Mouse (Mus musculus) ES-Bruce4 (cell line): ENCODE results near the gene Fap. TPM values are rescaled to one million over a fixed set of nuclear protein-coding genes. Genes with fewer than 3 reads are reported as not detected.

Experiments
- H3K27ac ChIP-seq: 2 replicates; pipeline ENCODE4 v1.5.1; 2012; ENCODE audit warnings: low read length, inconsistent platforms; ENCODE audit not compliant: insufficient read depth
- H3K27me3 ChIP-seq: 2 replicates; pipeline ENCODE4 v1.6.1; 2012; ENCODE audit warnings: mild to moderate bottlenecking, low read length, inconsistent platforms; ENCODE audit not compliant: control insufficient read depth, poor library complexity, insufficient read depth, severe bottlenecking
- H3K36me3 ChIP-seq: 2 replicates; pipeline ENCODE4 v1.6.1; 2012; ENCODE audit warnings: inconsistent platforms, mild to moderate bottlenecking, low read length, moderate library complexity; ENCODE audit not compliant: control insufficient read depth, poor library complexity, insufficient read depth, severe bottlenecking
- H3K4me1 ChIP-seq: one replicate; pipeline ENCODE4 v1.8.1; 2011; ENCODE audit warnings: low read length; ENCODE audit not compliant: control insufficient read depth, insufficient read depth
- H3K4me3 ChIP-seq: 2 replicates; pipeline ENCODE4 v1.5.1; 2011; ENCODE audit warnings: low read depth, mild to moderate bottlenecking, low read length
- H3K9ac ChIP-seq: 2 replicates; pipeline ENCODE4 v1.6.1; 2012; ENCODE audit warnings: low read depth, mild to moderate bottlenecking, inconsistent platforms; ENCODE audit not compliant: poor library complexity, severe bottlenecking
- H3K9me3 ChIP-seq: replicated peaks from 2 replicates; pipeline ENCODE4 v1.6.1; 2012; ENCODE audit warnings: mild to moderate bottlenecking, low read length, inconsistent platforms; ENCODE audit not compliant: control insufficient read depth, poor library complexity, insufficient read depth, severe bottlenecking
- CTCF ChIP-seq: IDR thresholded peaks from one replicate; pipeline ENCODE4 v1.8.1; 2011; ENCODE audit warnings: low read depth, low read length
- EP300 ChIP-seq: IDR thresholded peaks from 2 replicates; pipeline ENCODE4 v1.6.1; 2011; ENCODE audit warnings: low read depth, low read length; ENCODE audit not compliant: insufficient read depth
- POLR2A ChIP-seq: IDR thresholded peaks from one replicate; pipeline ENCODE4 v1.8.1; 2011; ENCODE audit warnings: low read length; ENCODE audit not compliant: insufficient read depth
- polyA plus RNA-seq: library from polyadenylated mRNA; stranded (reverse); fragments of >200 nt; gene quantifications from 2 replicates; pipeline ENCODE4 v1.2.4, GENCODE M21; 2011; ENCODE audit warnings: low read depth; ENCODE audit not compliant: missing spikeins, insufficient read depth, insufficient read length

Gene Fap
- polyA plus RNA-seq, 1 experiment = 1.3 TPM

DNA sequence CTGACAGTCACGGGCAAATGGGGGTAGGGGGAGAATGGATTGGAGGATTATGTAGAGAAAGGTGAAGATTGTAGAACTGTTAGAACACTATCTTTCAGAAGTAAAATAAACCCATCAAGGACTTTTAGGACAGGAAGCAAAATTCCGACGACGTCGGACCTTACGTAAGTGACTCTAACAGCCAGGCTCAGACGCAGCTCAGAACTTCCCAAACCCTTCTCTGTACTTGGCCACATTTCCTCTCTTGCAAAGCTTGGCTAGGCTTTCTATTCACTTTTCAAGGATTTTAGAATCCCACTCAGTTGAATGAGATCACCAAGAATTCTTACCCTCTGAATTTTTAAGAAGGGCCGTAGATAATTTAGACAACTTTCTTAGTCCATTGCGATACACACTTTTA, 17.5 kb downstream of the Fap start:
- H3K36me3 ChIP-seq = no peaks in the 10 kb centered on the region
- no peak overlapping the region for H3K27ac ChIP-seq
- H3K4me3 ChIP-seq = no peak overlapping the region
- no peaks in the 10 kb centered on the region for H3K4me1 ChIP-seq
- no peaks in the 10 kb centered on the region for H3K27me3 ChIP-seq
- H3K9me3 ChIP-seq = no peaks in the 10 kb centered on the region
- H3K9ac ChIP-seq = no peak overlapping the region
- no peak for TF ChIP-seq EP300
- no peak for TF ChIP-seq POLR2A
- TF ChIP-seq CTCF = no peak

DNA sequence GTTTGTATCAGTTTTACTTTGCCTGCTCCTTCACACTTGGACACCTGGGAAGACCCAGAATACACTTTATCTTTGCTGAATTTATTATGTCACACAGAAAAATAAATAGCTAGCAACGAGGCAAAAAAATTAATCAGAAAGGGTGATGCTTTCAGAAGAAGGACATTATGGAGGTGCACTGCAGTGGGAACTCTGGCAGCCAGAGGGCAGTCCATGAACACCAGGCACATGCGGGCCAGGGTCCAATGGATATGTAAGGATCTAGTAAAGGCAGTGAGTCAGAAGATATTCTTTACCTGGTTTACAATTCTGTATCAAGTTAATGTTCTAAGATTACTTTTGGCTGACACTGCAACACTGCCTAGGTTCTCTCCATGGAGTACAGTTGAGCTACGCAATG, 24.2 kb downstream of the Fap start:
- H3K4me3 ChIP-seq = no peak overlapping the region
- H3K4me1 ChIP-seq = no peaks in the 10 kb centered on the region
- no peaks in the 10 kb centered on the region for H3K27me3 ChIP-seq
- no peaks in the 10 kb centered on the region for H3K9me3 ChIP-seq
- no peaks in the 10 kb centered on the region for H3K36me3 ChIP-seq
- no peak overlapping the region for H3K27ac ChIP-seq
- H3K9ac ChIP-seq = no peak overlapping the region
- TF ChIP-seq CTCF (peak; percentile 28), EP300 (no peak), POLR2A (no peak)

DNA sequence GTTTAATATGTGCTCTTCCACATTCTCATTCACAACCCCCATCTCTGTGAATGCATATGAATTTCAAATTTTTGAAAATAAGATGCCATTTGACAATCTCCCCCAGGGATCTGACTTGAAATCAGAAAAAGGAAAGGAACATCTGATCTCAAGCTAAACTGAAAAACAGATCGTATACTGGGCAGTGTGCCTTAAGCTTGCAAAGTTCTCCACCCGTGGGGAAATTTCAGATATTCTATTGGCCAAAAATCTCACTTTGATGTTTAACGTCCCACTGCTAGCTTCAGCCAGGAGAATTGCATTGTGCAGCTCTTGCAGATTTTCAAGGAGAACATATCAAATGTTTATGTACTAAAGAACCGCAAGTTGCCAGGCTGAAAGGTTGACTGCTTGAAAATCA, 24.7 kb downstream of the Fap start:
- no peaks in the 10 kb centered on the region for H3K36me3 ChIP-seq
- no peak overlapping the region for H3K9ac ChIP-seq
- no peak overlapping the region for H3K4me3 ChIP-seq
- no peaks in the 10 kb centered on the region for H3K4me1 ChIP-seq
- no peaks in the 10 kb centered on the region for H3K9me3 ChIP-seq
- no peak for TF ChIP-seq EP300
- no peak for TF ChIP-seq POLR2A
- TF ChIP-seq CTCF = no peak
- no peaks in the 10 kb centered on the region for H3K27me3 ChIP-seq
- H3K27ac ChIP-seq = no peak overlapping the region

DNA sequence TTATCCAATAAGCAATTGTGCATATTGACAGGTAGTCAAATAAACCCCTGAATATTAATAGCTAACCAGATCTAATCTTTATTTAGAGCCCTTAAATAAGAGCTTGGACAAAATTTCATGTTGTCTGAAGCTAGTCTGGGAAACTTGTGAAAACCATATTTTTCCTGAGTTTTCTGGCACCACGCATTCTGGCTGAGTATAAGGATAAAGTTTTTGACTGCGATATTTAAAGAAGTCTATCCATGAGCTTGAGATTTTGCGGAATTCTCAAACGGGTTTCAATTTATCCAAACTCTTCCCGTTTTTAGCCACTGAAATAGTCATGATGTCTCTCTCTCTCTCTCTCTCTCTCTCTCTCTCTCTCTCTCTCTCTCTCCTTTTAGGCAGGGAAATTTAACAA, 25.8 kb downstream of the Fap start:
- Histone ChIP-seq H3K9ac (no peak overlapping the region), H3K9me3 (no peaks in the 10 kb centered on the region), H3K27ac (no peak overlapping the region), H3K4me1 (no peaks in the 10 kb centered on the region), H3K4me3 (no peak overlapping the region), H3K36me3 (no peaks in the 10 kb centered on the region), H3K27me3 (no peaks in the 10 kb centered on the region)
- no peak for TF ChIP-seq EP300
- no peak for TF ChIP-seq CTCF
- TF ChIP-seq POLR2A = no peak

DNA sequence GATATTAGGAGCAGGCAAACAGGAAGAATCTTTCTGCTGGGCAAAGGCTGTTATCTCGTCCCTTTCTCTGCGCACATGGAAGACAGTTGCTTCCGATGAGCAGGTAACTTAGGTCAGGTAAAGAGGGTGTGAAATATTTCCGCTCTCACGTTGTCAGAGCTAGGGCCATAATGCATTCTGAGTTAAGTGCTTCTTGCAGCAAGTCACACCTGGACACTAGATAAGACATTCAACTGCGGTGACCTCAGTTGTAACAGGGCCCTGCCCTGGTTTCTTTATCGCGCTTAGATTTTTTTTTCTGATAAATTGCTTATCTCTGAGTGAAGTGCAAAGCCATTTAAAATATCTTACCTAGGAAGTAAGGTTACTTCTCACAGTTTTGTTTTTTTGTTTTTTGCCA, 38.4 kb downstream of the Fap start:
- H3K27me3 ChIP-seq = no peaks in the 10 kb centered on the region
- TF ChIP-seq POLR2A = no peak
- no peak for TF ChIP-seq CTCF
- no peak for TF ChIP-seq EP300
- no peak overlapping the region for H3K9ac ChIP-seq
- no peak overlapping the region for H3K27ac ChIP-seq
- H3K4me3 ChIP-seq = no peak overlapping the region
- no peaks in the 10 kb centered on the region for H3K9me3 ChIP-seq
- no peaks in the 10 kb centered on the region for H3K36me3 ChIP-seq
- H3K4me1 ChIP-seq = no peaks in the 10 kb centered on the region

DNA sequence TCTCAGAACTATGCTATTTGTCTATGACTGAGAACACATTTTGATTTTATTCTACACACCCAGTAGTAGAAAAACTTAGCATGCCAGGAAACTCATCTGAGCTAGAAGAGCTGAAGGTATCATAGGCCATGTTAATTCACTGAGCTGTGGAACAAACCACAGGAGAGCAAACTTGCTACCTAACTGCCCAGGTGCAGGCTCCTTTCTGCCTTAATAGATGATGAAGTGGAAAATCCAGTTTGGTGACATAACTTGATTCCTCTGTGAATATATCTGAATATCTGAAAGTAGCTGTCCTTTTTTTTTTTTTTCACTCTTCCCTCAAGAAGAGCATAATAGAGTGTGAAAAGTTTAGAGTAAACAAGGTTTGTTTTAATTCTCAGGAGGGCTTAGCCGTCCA, 42.8 kb downstream of the Fap start:
- H3K27me3 ChIP-seq = no peaks in the 10 kb centered on the region
- no peak overlapping the region for H3K4me3 ChIP-seq
- TF ChIP-seq CTCF (no peak), POLR2A (no peak), EP300 (no peak)

DNA sequence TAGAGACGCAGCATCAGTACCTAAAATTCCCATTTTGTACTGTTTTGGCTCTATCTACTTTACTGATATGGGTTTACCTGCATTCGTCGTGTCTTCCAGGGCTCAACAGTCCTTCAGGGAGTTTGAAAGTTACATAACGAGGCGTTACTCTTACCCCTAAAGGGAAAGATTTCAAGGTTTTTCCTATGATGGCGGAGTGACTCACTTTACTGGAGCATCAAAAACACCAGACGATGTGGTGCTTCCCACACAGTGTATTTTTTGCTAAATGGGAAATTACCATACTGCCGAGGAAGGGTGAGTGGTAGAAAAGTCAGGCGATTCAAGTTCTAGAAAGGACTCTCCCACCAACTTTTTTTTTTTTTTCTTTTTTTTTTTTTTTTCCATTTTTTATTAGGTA, 47.5 kb downstream of the Fap start:
- Histone ChIP-seq H3K4me3 (no peak overlapping the region), H3K9me3 (no peaks in the 10 kb centered on the region), H3K27ac (no peak overlapping the region), H3K36me3 (no peaks in the 10 kb centered on the region), H3K27me3 (no peaks in the 10 kb centered on the region), H3K4me1 (no peaks in the 10 kb centered on the region), H3K9ac (no peak overlapping the region)
- no peak for TF ChIP-seq EP300
- TF ChIP-seq CTCF = no peak
- TF ChIP-seq POLR2A = no peak

More for the DNA sequence above, 42.8 kb downstream of the Fap start:
- Histone ChIP-seq H3K4me1 (no peaks in the 10 kb centered on the region), H3K9me3 (no peaks in the 10 kb centered on the region), H3K36me3 (no peaks in the 10 kb centered on the region), H3K9ac (no peak overlapping the region), H3K27ac (no peak overlapping the region)
